8 mouse cellular contexts compared by ENCODE assay signal in genomic region chr16:93815856-93816736, GRCm38 (mm10). TPM values are rescaled to one million over a fixed set of nuclear protein-coding genes. Genes with fewer than 3 reads are reported as not detected.
DNase-seq lines count a peak whose midpoint lies in the region; ATAC-seq lines count a peak whose summit lies in the region.

No protein-coding gene starts in this region.

- no peak for DNase-seq in hindbrain, embryonic 10.5 days (ENCODE audit: low spot score)
- DNase-seq in Muller cell, postnatal 12 days (ENCODE audit: inconsistent ontology term), result peak; percentile 51
- peak; percentile 76 to 79 for DNase-seq in heart, postnatal 14 days
- peak; percentile 84 for DNase-seq in layer of hippocampus, adult 9-11 months
- DNase-seq in testis, postnatal 10 days (ENCODE audit: low spot score), result peak; percentile 58

- peaks cover 17% of the 10 kb centered on the region for H3K4me1 ChIP-seq in hindbrain, embryonic 10.5 days (replicated peaks)
- H3K4me1 ChIP-seq in hindbrain, embryonic 12.5 days, result no peaks in the 10 kb centered on the region
- H3K4me1 ChIP-seq in megakaryocyte, embryonic 14.5 days, result peaks cover 37% of the 10 kb centered on the region

- peaks cover 15% of the 10 kb centered on the region for H3K36me3 ChIP-seq in hindbrain, embryonic 10.5 days
- H3K36me3 ChIP-seq in hindbrain, embryonic 12.5 days, result peaks cover 16% of the 10 kb centered on the region
- peaks cover 19% of the 10 kb centered on the region for H3K36me3 ChIP-seq in megakaryocyte, embryonic 14.5 days (replicated peaks; ENCODE audit: low read length)

- peaks cover 15% of the 10 kb centered on the region for H3K9me3 ChIP-seq in hindbrain, embryonic 10.5 days
- peaks cover 8% of the 10 kb centered on the region; the same call in 1 of the 2 replicates for H3K9me3 ChIP-seq in hindbrain, embryonic 12.5 days (replicated peaks)
- peaks cover 15% of the 10 kb centered on the region for H3K9me3 ChIP-seq in megakaryocyte, embryonic 14.5 days

- 63% methylated on average over 20 of the region's 20 CpGs for WGBS in hindbrain, embryonic 10.5 days
- WGBS in hindbrain, embryonic 12.5 days, result 56% methylated on average over 20 of the region's 20 CpGs

- H3K4me2 ChIP-seq in hindbrain, embryonic 12.5 days (replicated peaks), result no peak overlapping the region

- peak overlapping the region; percentile 13; the same call in 1 of the 2 replicates for H3K27ac ChIP-seq in hindbrain, embryonic 10.5 days
- no peak overlapping the region for H3K27ac ChIP-seq in hindbrain, embryonic 12.5 days

- no peak overlapping the region for H3K9ac ChIP-seq in hindbrain, embryonic 12.5 days

- H3K27me3 ChIP-seq in hindbrain, embryonic 10.5 days (ENCODE audit: insufficient read depth, poor library complexity, severe bottlenecking), result no peaks in the 10 kb centered on the region
- H3K27me3 ChIP-seq in hindbrain, embryonic 12.5 days, result no peaks in the 10 kb centered on the region
- no peaks in the 10 kb centered on the region for H3K27me3 ChIP-seq in megakaryocyte, embryonic 14.5 days (replicated peaks)

- H3K4me3 ChIP-seq in hindbrain, embryonic 10.5 days, result no peak overlapping the region
- H3K4me3 ChIP-seq in hindbrain, embryonic 12.5 days, result no peak overlapping the region
- peak overlapping the region; percentile 92 for H3K4me3 ChIP-seq in megakaryocyte, embryonic 14.5 days (replicated peaks)

- intact Hi-C loops in heart, postnatal 14 days (cut with DNase I), result no loop called here

- ATAC-seq in hindbrain, embryonic 12.5 days (ENCODE audit: low FRiP score), result no peak
- ATAC-seq in erythroid progenitor cell, adult 5-6 weeks (replicated peaks; ENCODE audit: low FRiP score, poor library complexity, severe bottlenecking), result peak; percentile 76

RNA-seq across cellular contexts. Expression of gene Morc3, which starts 15.8 kb away (rescaled TPM):
- 24.7 and 29.2 TPM in 2 replicates for polyA plus RNA-seq in hindbrain, embryonic 10.5 days (2016; fragmentation: Nextera tagmentation; extraction: Ambion mirVana)
- polyA plus RNA-seq in hindbrain, embryonic 12.5 days (2016; fragmentation: Nextera tagmentation; extraction: Ambion mirVana), result 33.4 and 43.7 TPM in 2 replicates
- 133 and 169 TPM in 2 replicates for total RNA-seq in erythroid progenitor cell, adult 5-6 weeks (2015; ENCODE audit: low replicate concordance)
- 112 and 212 TPM in 2 replicates for total RNA-seq in erythroid progenitor cell, adult 5-6 weeks (2017; ENCODE audit: low replicate concordance)
- total RNA-seq in heart, postnatal 14 days (2021), result 10 to 100 TPM; 18.6 to 19.1 TPM
- polyA plus RNA-seq in megakaryocyte, embryonic 14.5 days (2012; ENCODE audit: insufficient read depth, low replicate concordance), result 2.9 TPM in 1 of 2 replicates, not detected in the other
